Mouse (Mus musculus) stomach, postnatal 0 days (tissue): ENCODE data around the gene Nptxr. TPM values are rescaled to one million over a fixed set of nuclear protein-coding genes. Genes with fewer than 3 reads are reported as not detected.

Experiments used
- ATAC-seq: fragments of 200-750 bp; cut with Nextera tagmentation; 2 replicates; pipeline ENCODE4 v1.8.0; 2017; ENCODE audit not compliant: low FRiP score, low TSS enrichment
- DNase-seq: peaks from one replicate; pipeline ENCODE4 v3.0.0-alpha.2; 2016; ENCODE audit warnings: low spot score
- H3K27ac ChIP-seq: fragments of 300-500 bp; sonication (generic); replicated peaks from 2 replicates; pipeline ENCODE4 v1.5.1; 2014; ENCODE audit warnings: mild to moderate bottlenecking, control low read depth
- H3K27me3 ChIP-seq: fragments of 300-500 bp; sonication (generic); 2 replicates; pipeline ENCODE4 v1.6.1; 2014; ENCODE audit warnings: low read length; ENCODE audit not compliant: control insufficient read depth, insufficient read depth
- H3K36me3 ChIP-seq: fragments of 300-500 bp; sonication (generic); 2 replicates; pipeline ENCODE4 v1.6.1; 2014; ENCODE audit warnings: low read length, mixed read lengths; ENCODE audit not compliant: control insufficient read depth, insufficient read depth
- H3K4me1 ChIP-seq: fragments of 300-500 bp; sonication (generic); replicated peaks from 2 replicates; pipeline ENCODE4 v1.6.1; 2014; ENCODE audit warnings: antibody characterized with exemption; ENCODE audit not compliant: control insufficient read depth, insufficient read depth
- H3K4me2 ChIP-seq: fragments of 300-500 bp; sonication (generic); replicated peaks from 2 replicates; pipeline ENCODE4 v1.6.1; 2014; ENCODE audit warnings: low read depth, mild to moderate bottlenecking, control low read depth, moderate library complexity
- H3K4me3 ChIP-seq: fragments of 300-500 bp; sonication (generic); 2 replicates; pipeline ENCODE4 v1.5.1; 2014; ENCODE audit warnings: low read depth, low read length, control low read depth
- H3K9ac ChIP-seq: fragments of 300-500 bp; sonication (generic); 2 replicates; pipeline ENCODE4 v1.6.1; 2014; ENCODE audit warnings: mild to moderate bottlenecking, low read length, control low read depth, mixed read lengths
- H3K9me3 ChIP-seq: fragments of 300-500 bp; sonication (generic); 2 replicates; pipeline ENCODE4 v1.6.1; 2016; ENCODE audit warnings: low read length; ENCODE audit not compliant: control insufficient read depth
- CTCF ChIP-seq: IDR thresholded peaks from 2 replicates; pipeline ENCODE4 v1.5.1; 2016; ENCODE audit warnings: antibody characterized with exemption, low read depth, mild to moderate bottlenecking, moderate library complexity
- EP300 ChIP-seq: optimal IDR thresholded peaks from 2 replicates; pipeline ENCODE3; 2016; ENCODE audit warnings: antibody characterized with exemption
- WGBS: fragments of 180-500 bp; shearing (Covaris S2); extraction: QIAGEN DNeasy Blood & Tissue Kit; methylation state at CpG from one replicate; pipeline ENCODE4 v1.1.7; 2014; 5-methylcytosine and 5-hydroxymethylcytosine counted together
- polyA plus RNA-seq: library from polyadenylated mRNA; unstranded; fragments of >200 nt; fragmentation: Nextera tagmentation; extraction: Ambion mirVana; gene quantifications from 2 replicates; pipeline ENCODE4 v1.2.1, GENCODE M21; 2015

The Nptxr gene
- polyA plus RNA-seq, 1 experiment from 2014 or later, result 2.0 TPM

DNA sequence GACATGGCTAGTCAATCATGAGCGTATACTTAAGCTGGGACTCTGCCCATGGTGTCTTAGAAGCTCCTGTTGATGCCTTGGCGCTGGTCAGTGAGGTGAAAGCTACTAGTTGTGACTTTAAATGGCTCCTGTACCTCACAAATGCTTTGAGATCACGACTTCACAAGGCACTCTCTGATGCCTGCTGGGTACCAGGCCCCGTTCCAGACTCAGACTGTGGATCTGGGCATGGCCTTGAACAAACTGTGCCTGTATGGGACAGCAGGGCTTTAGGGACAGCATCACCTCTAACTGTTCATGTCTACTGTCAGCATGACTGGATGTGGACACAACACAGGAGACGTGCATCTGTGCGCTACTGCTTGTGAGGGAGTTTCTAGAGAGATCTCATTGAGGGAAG is 13.7 kb downstream of the Nptxr start:
- no peak for TF ChIP-seq EP300
- TF ChIP-seq CTCF, result no peak
- Histone ChIP-seq H3K4me1 (no peaks in the 10 kb centered on the region), H3K27me3 (no peaks in the 10 kb centered on the region), H3K36me3 (no peaks in the 10 kb centered on the region), H3K4me3 (no peak overlapping the region), H3K4me2 (no peak overlapping the region), H3K27ac (no peak overlapping the region), H3K9me3 (no peaks in the 10 kb centered on the region), H3K9ac (no peak overlapping the region)
- WGBS, result 80% methylated on average over 6 of the region's 6 CpGs
- no peak for ATAC-seq
- no peak for DNase-seq

DNA sequence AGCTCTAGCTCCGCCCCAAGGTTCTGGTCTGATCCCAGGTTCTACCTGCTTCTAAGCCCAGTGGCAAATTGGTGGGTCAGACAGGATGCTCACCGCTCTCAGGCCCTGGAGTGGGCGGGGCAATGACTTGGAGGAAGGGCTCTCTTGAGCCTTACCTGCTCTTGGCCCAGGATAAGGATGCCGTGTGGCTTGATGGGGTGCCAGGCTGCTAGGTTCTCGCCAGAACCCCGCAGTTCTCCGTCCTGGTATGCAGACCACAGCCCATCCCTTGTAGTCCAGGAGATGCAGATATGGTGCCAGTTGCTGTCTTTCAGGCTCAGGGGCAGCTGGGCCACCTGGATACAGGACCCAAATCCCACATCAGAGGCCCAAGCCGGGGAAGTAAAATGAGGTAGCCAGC is 14.5 kb downstream of the Nptxr start:
- Histone ChIP-seq H3K27me3 (no peaks in the 10 kb centered on the region), H3K9me3 (no peaks in the 10 kb centered on the region), H3K4me2 (no peak overlapping the region), H3K9ac (no peak overlapping the region), H3K4me3 (no peak overlapping the region), H3K4me1 (no peaks in the 10 kb centered on the region), H3K36me3 (no peaks in the 10 kb centered on the region), H3K27ac (no peak overlapping the region)
- DNase-seq (no peak), ATAC-seq (no peak)
- 50% methylated on average over 8 of the region's 8 CpGs for WGBS
- TF ChIP-seq EP300 (no peak), CTCF (no peak)

DNA sequence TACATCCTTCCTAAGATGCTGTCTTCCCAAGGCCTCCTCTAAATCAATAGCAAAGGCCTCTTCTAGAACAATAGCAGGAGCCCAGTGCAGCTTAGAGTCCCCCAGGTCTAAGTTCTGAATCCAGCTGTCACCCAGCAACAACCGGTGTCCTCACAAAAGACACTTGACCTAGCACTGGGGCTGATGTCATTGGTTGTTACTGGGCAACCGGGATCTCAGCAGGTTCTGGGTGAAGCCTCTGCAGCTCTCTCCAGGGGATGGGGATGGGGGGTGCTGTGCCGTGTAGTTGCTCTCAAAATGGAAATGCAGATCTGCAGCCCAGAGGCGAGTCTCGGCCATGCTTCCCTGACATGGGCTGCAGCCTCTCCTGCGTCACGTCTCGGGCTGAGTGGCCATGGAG is 16.8 kb downstream of the Nptxr start:
- Histone ChIP-seq H3K4me2 (no peak overlapping the region), H3K9ac (no peak overlapping the region), H3K4me1 (no peaks in the 10 kb centered on the region), H3K4me3 (no peak overlapping the region), H3K36me3 (no peaks in the 10 kb centered on the region), H3K27ac (no peak overlapping the region), H3K9me3 (no peaks in the 10 kb centered on the region), H3K27me3 (no peaks in the 10 kb centered on the region)
- ATAC-seq (no peak), DNase-seq (no peak)
- no peak for TF ChIP-seq CTCF
- TF ChIP-seq EP300, result no peak
- WGBS, result 54% methylated on average over 8 of the region's 8 CpGs

DNA sequence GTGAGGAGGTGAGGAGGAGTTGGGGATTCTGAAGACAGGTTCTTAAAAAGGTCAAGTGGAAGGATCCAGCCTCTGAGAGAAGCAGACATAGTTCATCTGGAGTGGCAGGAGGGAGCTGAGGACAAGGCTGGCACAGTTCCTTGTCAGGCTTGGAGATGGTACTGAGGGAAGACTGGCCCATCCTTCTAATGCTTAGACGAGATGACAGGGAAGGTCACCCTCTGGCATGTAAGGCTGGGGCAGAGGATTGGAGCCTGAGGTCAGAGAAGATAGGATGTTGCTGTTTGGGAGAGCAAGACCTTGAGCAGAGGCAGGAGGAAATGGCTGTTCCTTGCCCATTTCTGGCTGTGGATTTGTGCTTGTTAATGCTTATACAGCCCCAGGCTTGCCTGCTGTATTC is 19.5 kb downstream of the Nptxr start:
- Histone ChIP-seq H3K4me2 (no peak overlapping the region), H3K36me3 (no peaks in the 10 kb centered on the region), H3K4me3 (no peak overlapping the region), H3K27ac (no peak overlapping the region), H3K4me1 (no peaks in the 10 kb centered on the region), H3K27me3 (no peaks in the 10 kb centered on the region), H3K9me3 (no peaks in the 10 kb centered on the region), H3K9ac (no peak overlapping the region)
- DNase-seq (no peak), ATAC-seq (no peak)
- no peak for TF ChIP-seq EP300
- no peak for TF ChIP-seq CTCF
- 52% methylated on average over 1 of the region's 1 CpGs for WGBS

DNA sequence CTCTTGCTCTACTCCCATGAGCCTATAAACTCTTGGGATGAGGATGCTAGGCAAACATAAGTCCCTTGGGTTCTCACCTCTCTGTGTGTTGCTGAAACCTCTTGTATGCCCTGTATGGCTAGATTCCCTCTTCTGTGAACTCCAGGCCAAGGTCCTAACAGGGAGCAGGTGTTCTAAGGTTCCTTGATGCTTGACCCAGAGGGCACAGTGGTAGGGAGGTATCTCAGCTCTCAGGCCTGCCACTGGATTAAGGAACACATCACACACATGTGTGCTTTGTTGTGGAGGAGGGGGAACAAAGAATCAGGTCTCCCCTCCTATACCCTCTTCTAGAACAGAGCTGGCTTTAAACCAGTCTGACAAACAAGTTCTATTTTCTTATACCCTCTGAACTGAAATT is 26.8 kb downstream of the Nptxr start, which contains the start of gene Dnal4:
TSS of gene Dnal4 (minus strand) at position 101 of the 400 bp plus-strand sequence.
- H3K27me3 ChIP-seq, result no peaks in the 10 kb centered on the region
- H3K4me2 ChIP-seq, result no peak within 1 kb of the TSS
- TF ChIP-seq EP300 (no peak), CTCF (no peak)
- H3K9me3 ChIP-seq, result no peaks in the 10 kb centered on the region
- no peak within 1 kb of the TSS for H3K4me3 ChIP-seq
- ATAC-seq, result no peak
- no peak for DNase-seq
- no peak within 1 kb of the TSS for H3K27ac ChIP-seq
- H3K36me3 ChIP-seq, result no peaks in the 10 kb centered on the region
- H3K4me1 ChIP-seq, result 0 out of 2 replicates have a peak, but pooled peaks cover 4% of the 10 kb centered on the region
- H3K9ac ChIP-seq, result no peak within 1 kb of the TSS

DNA sequence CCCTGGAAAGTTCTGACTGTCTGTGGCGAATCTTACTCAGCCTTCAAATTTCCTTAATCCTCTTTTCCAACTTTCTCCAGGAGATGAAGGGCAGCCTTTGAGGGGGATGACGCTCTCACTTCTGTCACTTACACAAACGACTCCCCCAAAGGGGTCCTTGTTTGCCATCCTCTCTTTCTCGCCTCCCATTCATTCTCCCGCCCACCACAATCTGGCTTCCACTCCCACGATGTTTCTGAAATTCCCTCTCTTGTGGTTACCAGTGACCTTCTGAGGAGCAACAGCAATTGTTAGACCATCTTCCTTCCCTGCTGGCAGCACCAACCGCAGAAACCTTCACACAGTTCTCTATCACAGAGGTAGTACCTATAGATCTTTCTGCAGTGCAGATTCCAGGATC is 28.9 kb downstream of the Nptxr start:
- Histone ChIP-seq H3K4me2 (no peak overlapping the region), H3K4me1 (peaks cover 4% of the 10 kb centered on the region; the same call in 1 of the 2 replicates), H3K36me3 (no peaks in the 10 kb centered on the region), H3K9ac (no peak overlapping the region), H3K9me3 (no peaks in the 10 kb centered on the region), H3K4me3 (no peak overlapping the region), H3K27me3 (no peaks in the 10 kb centered on the region), H3K27ac (no peak overlapping the region)
- ATAC-seq (no peak), DNase-seq (no peak)
- TF ChIP-seq CTCF (no peak), EP300 (no peak)
- WGBS, result 58% methylated on average over 7 of the region's 7 CpGs
